Mouse (Mus musculus) stomach, embryonic 16.5 days (tissue): ENCODE measurements around the gene Myom3. TPM values are rescaled to one million over a fixed set of nuclear protein-coding genes. Genes with fewer than 3 reads are reported as not detected.
A peak's percentile ranks its signal among the peaks of the same experiment; 100 is the strongest.
"Not testable (repeated sequence)": the region's sequence is repeated elsewhere in the genome, so short reads cannot be mapped to it uniquely, and the experiment has no call there.

Experiments
- ATAC-seq: fragments of 200-750 bp; cut with Nextera tagmentation; 2 replicates; pipeline ENCODE4 v1.8.0; 2017; ENCODE audit warnings: moderate number of reproducible peaks, moderate TSS enrichment; ENCODE audit not compliant: insufficient read depth, low FRiP score
- H3K27ac ChIP-seq: fragments of 300-500 bp; sonication (generic); 2 replicates; pipeline ENCODE4 v1.5.1; 2014; ENCODE audit warnings: low read length
- H3K27me3 ChIP-seq: fragments of 300-500 bp; sonication (generic); 2 replicates; pipeline ENCODE4 v1.6.1; 2014; ENCODE audit warnings: low read length, control low read depth, mixed read lengths; ENCODE audit not compliant: control insufficient read depth, insufficient read depth
- H3K36me3 ChIP-seq: fragments of 300-500 bp; sonication (generic); 2 replicates; pipeline ENCODE4 v1.6.1; 2014; ENCODE audit warnings: low read length; ENCODE audit not compliant: control insufficient read depth, insufficient read depth
- H3K4me1 ChIP-seq: fragments of 300-500 bp; sonication (generic); 2 replicates; pipeline ENCODE4 v1.6.1; 2014; ENCODE audit warnings: low read length, control low read depth, mixed read lengths; ENCODE audit not compliant: control insufficient read depth, insufficient read depth
- H3K4me2 ChIP-seq: fragments of 300-500 bp; sonication (generic); 2 replicates; pipeline ENCODE4 v1.6.1; 2014; ENCODE audit warnings: low read depth, low read length, mixed read lengths
- H3K4me3 ChIP-seq: fragments of 300-500 bp; sonication (generic); replicated peaks from 2 replicates; pipeline ENCODE4 v1.5.1; 2014; ENCODE audit warnings: mild to moderate bottlenecking, low read length
- H3K9ac ChIP-seq: fragments of 300-500 bp; sonication (generic); 2 replicates; pipeline ENCODE4 v1.6.1; 2014; ENCODE audit warnings: low read length
- H3K9me3 ChIP-seq: fragments of 300-500 bp; sonication (generic); replicated peaks from 2 replicates; pipeline ENCODE4 v1.6.1; 2016; ENCODE audit warnings: low read length, control low read depth; ENCODE audit not compliant: control insufficient read depth
- WGBS: fragments of 180-500 bp; shearing (Covaris S2); extraction: QIAGEN DNeasy Blood & Tissue Kit; methylation state at CpG from one replicate; pipeline ENCODE4 v1.1.7; 2014; 5-methylcytosine and 5-hydroxymethylcytosine counted together
- polyA plus RNA-seq: library from polyadenylated mRNA; unstranded; fragments of >200 nt; fragmentation: Nextera tagmentation; extraction: Ambion mirVana; gene quantifications from 2 replicates; pipeline ENCODE4 v1.2.1, GENCODE M21; 2015

Myom3 gene
- 0.56 and 3.6 TPM in 2 replicates for polyA plus RNA-seq

DNA sequence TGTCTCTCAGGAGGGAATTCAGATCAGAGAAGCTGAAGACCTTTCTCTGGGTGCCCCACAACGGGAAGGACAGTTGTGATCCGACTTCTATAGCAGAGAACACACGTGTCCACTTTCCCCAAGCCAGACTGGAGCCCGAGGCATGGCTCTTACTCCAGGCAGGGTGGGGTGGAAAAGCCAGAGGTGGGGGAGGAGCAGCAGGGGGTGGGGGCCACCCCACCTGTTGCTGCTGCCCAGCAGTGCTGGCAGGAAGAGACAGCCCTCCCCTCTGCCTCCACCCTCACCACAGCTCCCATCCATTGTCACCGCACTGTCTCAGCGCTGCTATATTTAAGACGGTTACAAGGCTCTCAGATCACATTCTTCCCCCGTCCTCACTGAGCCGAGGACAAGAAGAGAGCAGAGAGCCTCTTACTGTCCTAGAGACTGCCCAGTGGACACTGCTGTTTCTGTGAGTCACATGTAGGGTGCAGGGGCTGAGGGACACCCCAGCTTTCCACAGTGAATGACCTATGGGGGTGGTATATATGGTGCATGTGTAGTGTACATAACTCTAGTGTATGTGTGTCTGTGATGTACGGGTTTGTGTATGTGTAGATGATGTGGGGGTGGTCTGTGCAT is at the start of gene Myom3:
Gene Myom3, plus strand, starts transcription at position 360 of the 621 bp plus-strand sequence.
- Histone ChIP-seq H3K27me3 (no peaks in the 10 kb centered on the region), H3K27ac (no peak within 1 kb of the TSS), H3K9me3 (no peaks in the 10 kb centered on the region), H3K4me1 (no peaks in the 10 kb centered on the region; the same call in 1 of the 2 replicates), H3K4me3 (no peak within 1 kb of the TSS), H3K9ac (no peak within 1 kb of the TSS), H3K36me3 (no peaks in the 10 kb centered on the region), H3K4me2 (no peak within 1 kb of the TSS)
- 60% methylated on average over 10 of the region's 10 CpGs for WGBS
- ATAC-seq = no peak

GRCm38 (mm10) chr4:135710392-135710791 is 49.1 kb upstream of the Myom3 start:
- no peak overlapping the region for H3K27ac ChIP-seq
- no peak overlapping the region for H3K4me3 ChIP-seq
- H3K27me3 ChIP-seq = no peaks in the 10 kb centered on the region
- no peaks in the 10 kb centered on the region for H3K4me1 ChIP-seq
- WGBS = 76% methylated on average over 3 of the region's 3 CpGs
- no peaks in the 10 kb centered on the region for H3K36me3 ChIP-seq
- no peaks in the 10 kb centered on the region for H3K9me3 ChIP-seq
- ATAC-seq = no peak
- no peak overlapping the region for H3K4me2 ChIP-seq
- no peak overlapping the region for H3K9ac ChIP-seq

GRCm38 (mm10) chr4:135714776-135715175 is 44.7 kb upstream of the Myom3 start:
- 74% methylated on average over 8 of the region's 8 CpGs for WGBS
- Histone ChIP-seq H3K27me3 (no peaks in the 10 kb centered on the region), H3K4me2 (no peak overlapping the region), H3K9me3 (no peaks in the 10 kb centered on the region), H3K27ac (no peak overlapping the region), H3K4me1 (no peaks in the 10 kb centered on the region), H3K4me3 (no peak overlapping the region), H3K36me3 (no peaks in the 10 kb centered on the region), H3K9ac (no peak overlapping the region)
- no peak for ATAC-seq

- H3K27ac ChIP-seq, H3K9me3 ChIP-seq, H3K9ac ChIP-seq, ATAC-seq, H3K27me3 ChIP-seq, H3K4me1 ChIP-seq, H3K4me3 ChIP-seq, H3K36me3 ChIP-seq, H3K4me2 ChIP-seq: not testable (repeated sequence)
- WGBS = 94% methylated on average over 11 of the region's 11 CpGs
Observed at GRCm38 (mm10) chr4:135716438-135716837, 43.1 kb upstream of the Myom3 start.

DNA sequence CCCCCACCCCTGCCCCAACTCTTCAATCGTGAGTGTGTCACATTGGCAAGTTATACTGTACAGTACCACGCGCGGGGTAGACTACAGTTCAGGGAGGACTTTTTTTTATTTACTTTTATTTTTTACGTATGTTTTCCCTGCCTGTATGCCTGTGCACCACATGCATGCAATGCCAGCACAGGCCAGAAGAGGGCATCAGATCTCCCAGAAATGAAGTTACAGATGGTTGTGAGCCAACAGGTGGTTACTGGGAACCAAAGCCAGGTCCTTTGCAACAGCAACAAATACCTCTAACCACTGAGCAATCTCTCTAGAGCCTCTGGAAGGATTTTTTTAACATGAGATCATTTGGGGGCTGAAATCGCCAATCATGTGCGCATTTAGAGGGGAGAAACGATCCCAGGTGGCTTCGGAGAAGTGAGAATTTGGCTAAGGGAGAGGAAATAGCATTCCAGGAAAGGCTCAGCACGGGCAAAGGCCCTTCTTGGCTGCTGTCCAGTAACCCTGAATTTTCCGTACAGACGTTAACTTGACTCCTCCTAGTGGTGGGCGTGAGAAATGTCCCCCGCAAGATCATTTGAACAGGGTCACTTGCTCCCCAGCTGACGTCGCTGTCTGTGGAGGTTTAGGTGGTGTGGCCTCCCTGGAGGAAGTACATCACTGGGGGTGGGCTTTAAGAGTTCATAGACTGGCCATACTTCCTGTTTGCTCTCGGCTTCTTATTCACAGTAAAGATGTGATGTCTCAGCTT is 36.8 kb upstream of the Myom3 start:
- no peak overlapping the region for H3K27ac ChIP-seq
- ATAC-seq = no peak
- no peak overlapping the region for H3K4me3 ChIP-seq
- H3K4me2 ChIP-seq = no peak overlapping the region
- H3K36me3 ChIP-seq = no peaks in the 10 kb centered on the region
- WGBS = 67% methylated on average over 17 of the region's 17 CpGs
- H3K9me3 ChIP-seq = 0 out of 2 replicates have a peak, but pooled peaks cover 6% of the 10 kb centered on the region
- peaks cover 4% of the 10 kb centered on the region; the same call in 1 of the 2 replicates for H3K4me1 ChIP-seq
- no peaks in the 10 kb centered on the region for H3K27me3 ChIP-seq
- no peak overlapping the region for H3K9ac ChIP-seq

- no peak overlapping the region for H3K4me2 ChIP-seq
- H3K9me3 ChIP-seq = 0 out of 2 replicates have a peak, but pooled peaks cover 6% of the 10 kb centered on the region
- no peak overlapping the region for H3K9ac ChIP-seq
- H3K4me3 ChIP-seq = no peak overlapping the region
- WGBS = 54% methylated on average over 11 of the region's 11 CpGs
- ATAC-seq = no peak
- no peaks in the 10 kb centered on the region for H3K36me3 ChIP-seq
- no peaks in the 10 kb centered on the region for H3K27me3 ChIP-seq
- no peak overlapping the region for H3K27ac ChIP-seq
- peaks cover 11% of the 10 kb centered on the region for H3K4me1 ChIP-seq
Observed at GRCm38 (mm10) chr4:135726416-135726815, 33.1 kb upstream of the Myom3 start.

- Histone ChIP-seq H3K27ac (peak within 1 kb of the TSS; percentile 84), H3K4me2 (peak within 1 kb of the TSS; percentile 42), H3K9ac (peak within 1 kb of the TSS; percentile 57), H3K4me1 (peaks cover 11% of the 10 kb centered on the region), H3K4me3 (peak within 1 kb of the TSS; percentile 39), H3K9me3 (0 out of 2 replicates have a peak, but pooled peaks cover 3% of the 10 kb centered on the region), H3K36me3 (no peaks in the 10 kb centered on the region), H3K27me3 (no peaks in the 10 kb centered on the region)
- ATAC-seq = peak; percentile 83
- WGBS = 24% methylated on average over 14 of the region's 14 CpGs
Observed at GRCm38 (mm10) chr4:135727817-135728216, 31.7 kb upstream of the Myom3 start, which contains the start of gene Il22ra1. Gene Il22ra1 (plus strand): TSS chr4:135728172.

GRCm38 (mm10) chr4:135730204-135730603 is 29.3 kb upstream of the Myom3 start:
- Histone ChIP-seq H3K9ac (no peak overlapping the region), H3K9me3 (0 out of 2 replicates have a peak, but pooled peaks cover 9% of the 10 kb centered on the region), H3K4me2 (peak overlapping the region; percentile 17), H3K27me3 (no peaks in the 10 kb centered on the region), H3K36me3 (0 out of 2 replicates have a peak, but pooled peaks cover 9% of the 10 kb centered on the region), H3K4me1 (peaks cover 11% of the 10 kb centered on the region), H3K27ac (no peak overlapping the region; the same call in 1 of the 2 replicates), H3K4me3 (no peak overlapping the region)
- WGBS = 76% methylated on average over 9 of the region's 9 CpGs
- ATAC-seq = no peak

DNA sequence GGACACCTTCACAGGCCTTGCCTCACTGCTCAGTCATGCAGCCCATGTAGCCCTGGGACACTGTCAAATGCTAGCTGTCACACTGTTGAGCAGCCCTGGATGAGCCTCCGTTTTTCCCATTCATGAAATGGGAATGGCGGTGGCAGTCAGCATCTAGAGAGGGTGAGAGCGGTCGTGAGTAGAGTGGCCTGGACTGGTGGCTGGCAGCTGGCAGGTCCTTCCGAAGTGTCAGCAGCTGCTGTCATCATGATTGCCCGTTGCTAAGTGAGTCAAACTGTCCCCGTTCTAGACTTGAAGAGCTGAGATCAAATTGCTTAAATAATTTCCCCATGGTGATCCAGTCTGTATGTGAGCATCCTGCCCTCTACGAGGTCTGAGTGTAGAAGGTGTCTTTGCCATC is 28.6 kb upstream of the Myom3 start:
- no peak for ATAC-seq
- H3K27me3 ChIP-seq = no peaks in the 10 kb centered on the region
- H3K4me2 ChIP-seq = no peak overlapping the region
- WGBS = 82% methylated on average over 8 of the region's 8 CpGs
- H3K4me3 ChIP-seq = no peak overlapping the region
- H3K9ac ChIP-seq = no peak overlapping the region
- 0 out of 2 replicates have a peak, but pooled peaks cover 9% of the 10 kb centered on the region for H3K36me3 ChIP-seq
- H3K4me1 ChIP-seq = peaks cover 11% of the 10 kb centered on the region
- no peak overlapping the region for H3K27ac ChIP-seq
- H3K9me3 ChIP-seq = 0 out of 2 replicates have a peak, but pooled peaks cover 9% of the 10 kb centered on the region
